Mouse (Mus musculus): ENCODE data around the gene Pde3a.

- TF ChIP-seq POLR2A (IDR thresholded peaks at IDR 0.05; ENCODE audit: insufficient read depth, low read length) (no peak), CTCF (IDR thresholded peaks at IDR 0.05; ENCODE audit: low read depth, low read length) (no peak)
Observed at GRCm38 (mm10) chr6:141302842-141303241, 53.8 kb downstream of the Pde3a start.

Data from ES-Bruce4 (cell line).